In genomic region chr8:86920996-86921395, GRCm38 (mm10) we compare ENCODE assay signal across 28 mouse cellular contexts. TPM values are rescaled to one million over a fixed set of nuclear protein-coding genes. Genes with fewer than 3 reads are reported as not detected.
DNase-seq lines count a peak whose midpoint lies in the region; ATAC-seq and TF ChIP-seq lines count a peak whose summit lies in the region.
"Had no signal": no experiment of that assay in that cellular context is flagged by ENCODE, and none has a peak within 500 bp of the region (broad histone marks: within the 10 kb centered on the region; RNA-seq: fewer than 3 reads in every experiment).

No protein-coding gene starts in this region.

- DNase-seq in kidney, postnatal 4 days, result no peak
- DNase-seq in kidney, adult 2 months, result no peak
- DNase-seq: adrenal gland, adult 8-10 months; cerebellum, adult 11 months; cerebellum, adult 9-10 months; gastrocnemius, postnatal 14 days; heart, adult 18-20 months; heart, postnatal 10 days; kidney, adult 8-10 months; layer of hippocampus, postnatal 36 days; left cerebral cortex, postnatal 4 days; liver, postnatal 0 days; retina, postnatal 1 day; right cerebral cortex, postnatal 14 days; thymus, adult 2 months; thymus, postnatal 36 days had no signal

- 37% methylated on average over 5 of the region's 5 CpGs for WGBS in intestine, embryonic 16.5 days
- WGBS in intestine, embryonic 15.5 days, result 38% methylated on average over 5 of the region's 5 CpGs
- 8% methylated on average over 5 of the region's 5 CpGs for WGBS in small intestine, adult 2 months
- WGBS in kidney, adult 2 months, result 77% methylated on average over 5 of the region's 5 CpGs

- no peak for TF ChIP-seq POLR2A in small intestine, adult 2 months (IDR thresholded peaks at IDR 0.05; ENCODE audit: low read depth, low read length)
- no peak for TF ChIP-seq POLR2A in kidney, adult 2 months (IDR thresholded peaks at IDR 0.05; ENCODE audit: low read depth, low read length)

- no peaks in the 10 kb centered on the region for H3K9me3 ChIP-seq in intestine, embryonic 16.5 days (ENCODE audit: control insufficient read depth, low read length)
- H3K9me3 ChIP-seq in intestine, embryonic 15.5 days, result no peaks in the 10 kb centered on the region
- H3K9me3 ChIP-seq: forebrain, embryonic 12.5 days; heart, embryonic 13.5 days; hindbrain, embryonic 13.5 days; liver, embryonic 12.5 days; midbrain, embryonic 12.5 days had no signal

- TF ChIP-seq CTCF in small intestine, adult 2 months (IDR thresholded peaks at IDR 0.05; ENCODE audit: extremely low read depth, insufficient read length, insufficient replicate concordance, low read depth, low read length), result no peak
- TF ChIP-seq CTCF in kidney, adult 2 months (conservative IDR thresholded peaks at IDR 0.05; ENCODE audit: insufficient read depth, insufficient read length, low read depth, low read length), result no peak

- 0 out of 2 replicates have a peak overlapping the region, but pooled peaks have one; percentile 0 for H3K4me2 ChIP-seq in intestine, embryonic 16.5 days (ENCODE audit: low read depth, low read length)
- no peak overlapping the region for H3K4me2 ChIP-seq in intestine, embryonic 15.5 days (replicated peaks)
- H3K4me2 ChIP-seq: forebrain, embryonic 12.5 days; heart, embryonic 13.5 days; hindbrain, embryonic 13.5 days; liver, embryonic 12.5 days; midbrain, embryonic 12.5 days had no signal

- H3K36me3 ChIP-seq in intestine, embryonic 16.5 days (ENCODE audit: control insufficient read depth, insufficient read depth, low read length), result no peaks in the 10 kb centered on the region
- H3K36me3 ChIP-seq in intestine, embryonic 15.5 days, result no peaks in the 10 kb centered on the region
- H3K36me3 ChIP-seq in small intestine, adult 2 months (ENCODE audit: control insufficient read depth, insufficient read depth, low read length), result no peaks in the 10 kb centered on the region
- H3K36me3 ChIP-seq in kidney, adult 2 months (ENCODE audit: control insufficient read depth, insufficient read depth, low read length), result no peaks in the 10 kb centered on the region
- H3K36me3 ChIP-seq: forebrain, embryonic 12.5 days; heart, embryonic 13.5 days; hindbrain, embryonic 13.5 days; liver, embryonic 12.5 days; midbrain, embryonic 12.5 days had no signal

- H3K27me3 ChIP-seq in intestine, embryonic 16.5 days (replicated peaks; ENCODE audit: control insufficient read depth, insufficient read depth, low read length), result peaks cover 2% of the 10 kb centered on the region; the same call in 1 of the 2 replicates
- 0 out of 2 replicates have a peak, but pooled peaks cover 2% of the 10 kb centered on the region for H3K27me3 ChIP-seq in intestine, embryonic 15.5 days (replicated peaks)
- no peaks in the 10 kb centered on the region for H3K27me3 ChIP-seq in small intestine, adult 2 months (ENCODE audit: control insufficient read depth, insufficient read depth, low read length)
- no peaks in the 10 kb centered on the region for H3K27me3 ChIP-seq in kidney, adult 2 months (replicated peaks; ENCODE audit: control insufficient read depth, insufficient read depth, low read length)
- H3K27me3 ChIP-seq: heart, embryonic 13.5 days; hindbrain, embryonic 13.5 days had no signal

- no peak overlapping the region for H3K27ac ChIP-seq in intestine, embryonic 16.5 days (ENCODE audit: low read length)
- no peak overlapping the region for H3K27ac ChIP-seq in intestine, embryonic 15.5 days
- H3K27ac ChIP-seq in small intestine, adult 2 months (ENCODE audit: insufficient read depth, low read depth, low read length), result peak overlapping the region; percentile 11; the same call in 1 of the 2 replicates
- H3K27ac ChIP-seq in kidney, adult 2 months (ENCODE audit: insufficient read depth, low read depth, low read length), result no peak overlapping the region
- H3K27ac ChIP-seq: forebrain, embryonic 12.5 days; heart, embryonic 13.5 days; hindbrain, embryonic 13.5 days; kidney, postnatal 0 days; liver, embryonic 12.5 days; midbrain, embryonic 12.5 days had no signal

- H3K4me3 ChIP-seq in intestine, embryonic 16.5 days (ENCODE audit: low read length), result no peak overlapping the region
- no peak overlapping the region for H3K4me3 ChIP-seq in intestine, embryonic 15.5 days (replicated peaks)
- H3K4me3 ChIP-seq in small intestine, adult 2 months (ENCODE audit: low read depth, low read length), result no peak overlapping the region
- no peak overlapping the region for H3K4me3 ChIP-seq in kidney, adult 2 months (ENCODE audit: insufficient read depth, low read depth, low read length)
- H3K4me3 ChIP-seq: erythroblast, embryonic 14.5 days; forebrain, embryonic 12.5 days; heart, embryonic 13.5 days; hindbrain, embryonic 13.5 days; liver, embryonic 12.5 days; midbrain, embryonic 12.5 days had no signal

- peaks cover 19% of the 10 kb centered on the region for H3K4me1 ChIP-seq in intestine, embryonic 16.5 days (ENCODE audit: control insufficient read depth, insufficient read depth, low read length)
- H3K4me1 ChIP-seq in intestine, embryonic 15.5 days (replicated peaks), result peaks cover 11% of the 10 kb centered on the region
- H3K4me1 ChIP-seq in small intestine, adult 2 months (ENCODE audit: control insufficient read depth, insufficient read depth, insufficient read length, low read length), result peaks cover 20% of the 10 kb centered on the region; the same call in 1 of the 2 replicates
- no peaks in the 10 kb centered on the region for H3K4me1 ChIP-seq in kidney, adult 2 months (ENCODE audit: control insufficient read depth, insufficient read depth, low read length)
- H3K4me1 ChIP-seq: liver, embryonic 12.5 days; midbrain, embryonic 12.5 days had no signal

- no peak for ATAC-seq in intestine, embryonic 16.5 days
- no peak for ATAC-seq in intestine, embryonic 15.5 days
- peak; percentile 77 for ATAC-seq in common myeloid progenitor, adult 5-6 weeks (replicated peaks; ENCODE audit: low read depth, poor library complexity, severe bottlenecking)
- ATAC-seq in megakaryocyte, adult 5-6 weeks (ENCODE audit: poor library complexity, severe bottlenecking), result peak; percentile 91
- ATAC-seq: liver, embryonic 12.5 days; liver, postnatal 0 days had no signal

- no peak overlapping the region for H3K9ac ChIP-seq in intestine, embryonic 16.5 days (ENCODE audit: low read depth, low read length)
- no peak overlapping the region for H3K9ac ChIP-seq in intestine, embryonic 15.5 days
- H3K9ac ChIP-seq: forebrain, embryonic 12.5 days; heart, embryonic 13.5 days; hindbrain, embryonic 13.5 days; liver, embryonic 12.5 days; liver, postnatal 0 days; midbrain, embryonic 12.5 days had no signal

RNA-seq across cellular contexts. Expression of gene N4bp1, which starts 35.9 kb away (rescaled TPM):
- 4.9 and 5.8 TPM in 2 replicates for polyA plus RNA-seq in intestine, embryonic 16.5 days (2015; fragmentation: Nextera tagmentation; extraction: Ambion mirVana)
- 8.1 and 8.5 TPM in 2 replicates for polyA plus RNA-seq in intestine, embryonic 15.5 days (2015; fragmentation: Nextera tagmentation; extraction: Ambion mirVana)
- 15.8 and 16.1 TPM in 2 replicates for total RNA-seq in common myeloid progenitor, adult 5-6 weeks (2017)
- 36.1 and 36.9 TPM in 2 replicates for total RNA-seq in megakaryocyte, adult 5-6 weeks (2015)
- total RNA-seq in megakaryocyte, adult 5-6 weeks (2017), result 27.2 and 32.2 TPM in 2 replicates
- polyA plus RNA-seq in small intestine, adult 2 months (2012; rRNA removed), result 12.6 and 19.4 TPM in 2 replicates
- 11.3 and 13.2 TPM in 2 replicates for polyA plus RNA-seq in kidney, adult 2 months (2012; rRNA removed)

Comparison
In these comparisons a context has a peak if more than half of its experiments do, and no peak if none do; other contexts are left out.
1. ATAC-seq: peak in common myeloid progenitor, adult 5-6 weeks (single experiment) and megakaryocyte, adult 5-6 weeks (single experiment); none in intestine, embryonic 16.5 days (single experiment) and intestine, embryonic 15.5 days (single experiment).